Mouse (Mus musculus) embryo, embryonic 10 days (tissue): Measurements from ENCODE around the gene Gm42791.

Source experiments
- DNase-seq: peaks from one replicate; pipeline ENCODE4 v3.0.0-alpha.2; 2015; ENCODE audit warnings: low spot score

Gene Gm42791

GRCm38 (mm10) chr5:148879218-148879617, 115.7 kb downstream of the Gm42791 start:
- DNase-seq = no peak

- DNase-seq = no peak
Observed at GRCm38 (mm10) chr5:148873116-148873515, 121.8 kb downstream of the Gm42791 start.

- DNase-seq = no peak
Observed at GRCm38 (mm10) chr5:148869583-148869982, 125.4 kb downstream of the Gm42791 start.

- DNase-seq = no peak
Observed at GRCm38 (mm10) chr5:148867766-148868165, 127.2 kb downstream of the Gm42791 start.

GRCm38 (mm10) chr5:148867171-148867570, 127.8 kb downstream of the Gm42791 start:
- no peak for DNase-seq

GRCm38 (mm10) chr5:148866571-148866970, 128.4 kb downstream of the Gm42791 start:
- no peak for DNase-seq

DNA sequence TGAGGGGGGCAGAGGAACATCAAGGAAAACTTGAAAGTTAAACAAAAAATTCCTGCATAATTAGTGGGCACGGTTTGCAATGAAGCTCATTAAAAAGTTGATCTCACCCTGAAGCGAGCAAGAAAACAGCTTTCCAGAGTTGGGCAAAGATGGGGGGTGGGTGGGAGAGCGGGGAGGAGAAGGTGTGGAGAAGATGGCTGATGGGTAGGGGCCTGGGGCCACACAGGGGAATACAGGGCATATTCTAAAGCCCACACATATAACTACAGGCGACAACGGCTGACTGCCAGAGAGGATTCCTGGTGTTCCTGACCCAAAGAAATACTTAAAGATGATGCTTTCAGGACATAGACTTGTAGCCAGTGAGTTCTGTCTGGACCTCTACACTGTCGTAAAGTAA, 131.5 kb downstream of the Gm42791 start:
- no peak for DNase-seq

GRCm38 (mm10) chr5:148862853-148863252, 132.1 kb downstream of the Gm42791 start:
- no peak for DNase-seq

GRCm38 (mm10) chr5:148862136-148862535, 132.8 kb downstream of the Gm42791 start:
- no peak for DNase-seq

DNA sequence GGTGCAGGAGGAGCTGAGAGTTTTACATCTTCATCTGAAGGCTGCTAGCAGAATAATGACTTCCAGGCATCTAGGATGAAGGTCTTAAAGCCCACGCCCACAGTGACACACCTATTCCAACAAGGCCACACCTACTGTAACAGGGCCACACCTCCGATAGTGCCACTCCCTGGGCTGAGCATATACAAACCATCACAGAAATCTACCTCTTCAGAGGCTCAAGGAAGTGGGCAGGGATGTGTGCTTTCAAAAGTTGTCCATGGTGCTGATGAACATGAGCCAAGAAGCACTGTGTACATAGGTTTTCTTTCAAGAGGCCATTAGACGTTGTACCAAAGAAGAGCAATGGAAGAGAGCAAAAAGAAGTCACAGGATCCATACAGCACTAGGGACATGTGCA, 137.4 kb downstream of the Gm42791 start:
- DNase-seq = no peak

DNA sequence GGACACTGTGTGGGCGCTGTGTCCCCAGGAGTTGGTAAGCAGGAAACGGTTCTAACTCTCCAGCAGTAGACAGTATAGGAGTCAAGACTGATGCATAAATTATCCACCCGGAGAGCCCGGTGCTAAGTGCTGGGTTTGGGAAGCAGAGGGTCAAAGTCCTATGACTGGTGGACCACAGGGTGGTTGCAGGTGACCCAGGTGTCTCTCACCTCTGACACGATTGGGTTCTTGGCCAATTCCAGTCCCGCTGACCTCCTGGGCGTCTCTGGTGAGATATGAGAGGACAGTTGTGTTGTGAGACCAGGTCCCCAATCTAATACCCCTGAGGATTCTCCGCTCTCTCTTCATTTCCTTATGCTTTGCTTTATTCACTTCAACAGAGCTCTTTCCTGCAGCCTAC, 139.9 kb downstream of the Gm42791 start:
- DNase-seq = no peak

GRCm38 (mm10) chr5:148854166-148854565, 140.8 kb downstream of the Gm42791 start:
- no peak for DNase-seq

GRCm38 (mm10) chr5:148849516-148849915, 145.4 kb downstream of the Gm42791 start:
- DNase-seq = no peak

DNA sequence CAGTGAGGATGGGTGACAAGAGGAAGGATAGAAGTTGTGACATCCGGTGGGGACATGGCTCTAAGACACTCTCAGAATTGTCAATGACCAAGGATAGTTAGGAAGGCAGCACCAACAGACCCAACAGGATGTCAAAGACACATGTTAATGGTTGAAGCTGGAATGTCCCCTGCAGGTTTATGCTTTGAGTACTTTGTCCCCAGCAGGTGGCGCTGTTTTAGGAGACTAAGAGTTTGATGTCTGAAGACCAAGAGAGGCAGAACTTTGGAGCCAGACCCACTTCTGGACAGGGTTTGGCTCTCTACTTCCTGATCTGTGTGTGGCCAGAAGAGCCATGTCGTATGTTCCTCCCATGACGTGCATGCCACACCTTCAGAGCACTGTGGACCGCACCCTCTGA, 147.9 kb downstream of the Gm42791 start:
- no peak for DNase-seq
